Mouse (Mus musculus) lung, postnatal 0 days (tissue): ENCODE data around the gene Susd4.

ENCODE experiments used
- CTCF ChIP-seq: IDR thresholded peaks from 2 replicates; pipeline ENCODE4 v1.5.1; 2016; ENCODE audit warnings: antibody characterized with exemption, mild to moderate bottlenecking
- EP300 ChIP-seq: IDR thresholded peaks from 2 replicates; pipeline ENCODE4 v1.6.1; 2016; ENCODE audit warnings: antibody characterized with exemption, mild to moderate bottlenecking, control low read depth

GRCm38 (mm10) chr1:182839332-182839929, 75.8 kb downstream of the Susd4 start:
- TF ChIP-seq CTCF (no peak), EP300 (no peak)
